Mouse (Mus musculus) embryonic facial prominence, embryonic 12.5 days (tissue): ENCODE results near the gene Irx5. TPM values are rescaled to one million over a fixed set of nuclear protein-coding genes. Genes with fewer than 3 reads are reported as not detected.

ENCODE experiments used
- ATAC-seq: fragments of 200-750 bp; cut with Nextera tagmentation; 2 replicates; pipeline ENCODE4 v1.8.0; 2017; ENCODE audit not compliant: insufficient number of reproducible peaks, insufficient read depth, low FRiP score, low TSS enrichment
- H3K27ac ChIP-seq: fragments of 300-500 bp; sonication (generic); 2 replicates; pipeline ENCODE4 v1.5.1; 2016; ENCODE audit warnings: mild to moderate bottlenecking
- H3K27me3 ChIP-seq: fragments of 300-500 bp; sonication (generic); 2 replicates; pipeline ENCODE4 v1.6.1; 2016; ENCODE audit warnings: mild to moderate bottlenecking, moderate library complexity
- H3K36me3 ChIP-seq: fragments of 300-500 bp; sonication (generic); 2 replicates; pipeline ENCODE4 v1.6.1; 2016; ENCODE audit warnings: mild to moderate bottlenecking
- H3K4me1 ChIP-seq: fragments of 300-500 bp; sonication (generic); 2 replicates; pipeline ENCODE4 v1.6.1; 2016
- H3K4me2 ChIP-seq: fragments of 300-500 bp; sonication (generic); replicated peaks from 2 replicates; pipeline ENCODE4 v1.6.1; 2016; ENCODE audit warnings: mild to moderate bottlenecking, moderate library complexity
- H3K4me3 ChIP-seq: fragments of 300-500 bp; sonication (generic); 2 replicates; pipeline ENCODE4 v1.5.1; 2016; ENCODE audit warnings: mild to moderate bottlenecking
- H3K9ac ChIP-seq: fragments of 300-500 bp; sonication (generic); 2 replicates; pipeline ENCODE4 v1.6.1; 2016; ENCODE audit warnings: mild to moderate bottlenecking, moderate library complexity
- H3K9me3 ChIP-seq: fragments of 300-500 bp; sonication (generic); 2 replicates; pipeline ENCODE4 v1.6.1; 2016; ENCODE audit warnings: mild to moderate bottlenecking, moderate library complexity
- WGBS: fragments of 180-500 bp; shearing (Covaris S2); methylation state at CpG from one replicate; pipeline ENCODE4 v1.1.7; 2016; 5-methylcytosine and 5-hydroxymethylcytosine counted together
- polyA plus RNA-seq: library from polyadenylated mRNA; unstranded; fragments of >200 nt; fragmentation: Nextera tagmentation; extraction: Ambion mirVana; gene quantifications from 2 replicates; pipeline ENCODE4 v1.2.1, GENCODE M21; 2016

Gene Irx5
- polyA plus RNA-seq, 1 experiment from 2014 or later, result 33.6 TPM

DNA sequence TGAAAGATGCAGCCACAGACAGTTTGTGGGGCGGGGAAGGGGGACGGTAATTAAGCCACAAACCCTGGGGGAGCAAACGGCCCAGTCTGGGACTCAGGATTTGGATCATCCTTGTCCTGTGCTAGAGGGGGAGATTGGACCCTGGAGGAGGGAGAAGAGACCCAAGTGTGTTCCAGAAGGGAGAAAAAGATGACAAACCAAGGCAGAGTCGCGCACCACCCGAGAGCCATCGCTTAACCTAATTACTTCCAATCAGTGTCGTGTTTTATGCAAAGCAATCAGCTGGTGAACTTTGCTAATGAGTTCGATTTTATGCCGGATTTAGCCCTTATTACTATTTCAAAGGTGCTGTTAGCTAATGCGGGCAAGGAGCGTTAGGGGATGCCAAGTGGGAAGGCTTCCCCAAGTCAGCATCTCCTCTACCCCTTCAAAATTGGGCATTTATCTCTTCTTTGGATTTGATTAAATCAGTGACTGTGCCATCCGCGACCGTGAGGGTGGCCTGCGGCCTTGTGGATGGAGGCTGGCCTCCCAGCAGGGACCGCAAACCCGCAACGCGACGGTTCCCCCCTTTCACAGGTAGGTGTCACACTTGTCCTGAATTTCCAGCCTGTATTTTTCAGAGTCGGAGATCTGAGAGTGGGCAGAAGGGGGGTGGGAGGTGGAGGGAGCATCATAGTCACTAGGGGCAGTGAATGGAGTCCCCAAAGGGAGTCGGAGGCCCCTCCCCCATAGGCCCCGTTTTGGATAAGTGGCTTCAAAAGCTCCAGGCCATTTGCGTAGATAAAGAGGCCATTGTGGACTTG is 4.3 kb downstream of the Irx5 start:
- Histone ChIP-seq H3K9me3 (no peaks in the 10 kb centered on the region), H3K9ac (peak overlapping the region; percentile 44; the same call in 1 of the 2 replicates), H3K4me1 (peaks cover 42% of the 10 kb centered on the region; the same call in 1 of the 2 replicates), H3K4me2 (peak overlapping the region; percentile 55), H3K36me3 (0 out of 2 replicates have a peak, but pooled peaks cover 3% of the 10 kb centered on the region), H3K27ac (peak overlapping the region; percentile 61), H3K27me3 (peaks cover 41% of the 10 kb centered on the region), H3K4me3 (peak overlapping the region; percentile 38)
- 3% methylated on average over 25 of the region's 25 CpGs for WGBS
- ATAC-seq, result no peak

DNA sequence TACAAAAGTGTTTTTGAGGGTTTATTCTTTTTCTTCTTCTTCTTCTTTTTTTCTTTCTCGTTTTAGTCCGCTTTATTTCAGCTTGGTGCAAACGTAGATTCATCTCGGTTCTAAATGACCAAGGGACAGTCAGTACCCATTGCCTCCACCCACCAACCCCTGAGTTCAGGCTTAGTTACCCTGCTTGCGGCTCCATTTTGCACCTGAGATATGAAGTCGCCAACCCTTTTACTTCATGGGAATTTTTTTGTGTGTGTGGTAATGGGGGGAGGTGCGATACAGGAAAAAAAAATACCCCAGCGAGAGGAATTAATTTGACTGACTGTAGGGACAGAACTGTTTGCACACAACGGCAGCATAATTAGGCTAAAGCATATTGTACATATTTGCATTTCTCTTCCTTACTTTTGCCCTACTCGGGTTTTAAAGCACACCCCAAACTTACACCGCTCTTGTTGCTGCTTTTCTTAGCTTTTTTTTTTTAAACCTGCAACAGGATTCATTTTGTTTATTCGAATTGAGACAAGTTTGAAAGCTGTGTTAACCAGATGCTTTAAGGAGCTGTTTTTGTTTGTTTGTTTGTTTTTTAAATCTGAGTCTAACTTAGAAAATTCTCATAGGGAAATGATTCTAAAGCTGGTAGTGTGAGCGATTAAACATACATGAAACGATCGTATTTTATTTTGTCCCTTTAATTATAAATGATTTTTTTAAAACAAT is 5.1 kb downstream of the Irx5 start:
- Histone ChIP-seq H3K9ac (peak overlapping the region; percentile 8; the same call in 1 of the 2 replicates), H3K4me1 (peaks cover 40% of the 10 kb centered on the region; the same call in 1 of the 2 replicates), H3K4me3 (peak overlapping the region; percentile 42), H3K9me3 (no peaks in the 10 kb centered on the region), H3K36me3 (0 out of 2 replicates have a peak, but pooled peaks cover 3% of the 10 kb centered on the region), H3K4me2 (peak overlapping the region; percentile 55), H3K27me3 (peaks cover 46% of the 10 kb centered on the region), H3K27ac (peak overlapping the region; percentile 61; the same call in 1 of the 2 replicates)
- 3% methylated on average over 15 of the region's 15 CpGs for WGBS
- ATAC-seq, result no peak

DNA sequence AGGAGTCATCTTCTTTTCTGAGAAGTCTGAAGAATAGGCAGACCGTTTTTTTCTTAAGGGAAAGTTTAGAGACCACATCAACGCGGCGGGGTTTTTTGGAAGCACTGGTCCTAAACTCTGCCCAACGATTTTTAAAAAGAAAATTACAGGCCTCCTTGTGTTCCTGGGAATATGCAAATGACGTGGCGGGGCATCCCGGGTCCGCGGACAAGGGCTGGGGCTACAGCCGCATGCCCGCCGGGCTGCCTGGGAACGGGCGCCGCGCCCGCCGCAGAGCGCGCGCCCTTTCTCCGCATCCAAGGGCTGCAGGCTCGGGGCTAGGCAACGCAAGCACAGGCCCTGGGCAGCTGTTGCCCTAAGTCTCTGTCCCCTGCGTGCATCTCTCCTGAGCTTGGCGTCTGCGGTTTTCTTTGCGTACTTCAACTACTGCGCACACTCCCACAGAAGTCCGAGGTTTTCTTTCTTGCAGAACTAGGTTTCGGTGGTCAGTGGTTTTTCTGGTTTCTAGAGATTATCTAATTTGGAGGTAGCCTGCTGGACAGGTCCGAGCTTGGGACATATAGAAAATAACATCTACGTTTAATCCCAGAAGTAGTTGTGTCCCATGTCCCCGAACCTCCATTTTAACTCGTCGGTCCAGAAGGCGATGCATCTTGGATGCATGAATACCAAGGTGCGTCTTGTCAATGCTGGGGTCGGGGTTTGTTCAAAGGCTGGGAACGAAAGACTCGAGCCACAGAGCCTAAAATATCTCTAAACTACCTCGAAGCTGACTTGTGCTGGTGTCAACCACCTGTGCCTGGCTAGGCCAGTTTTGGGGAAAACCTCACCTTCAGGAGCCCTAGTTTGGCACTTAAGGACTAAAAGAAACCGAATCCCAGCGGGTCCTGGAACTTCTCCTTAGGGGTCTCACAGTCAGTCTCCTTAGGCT is 6.1 kb downstream of the Irx5 start:
- Histone ChIP-seq H3K4me2 (peak overlapping the region; percentile 55), H3K4me1 (peaks cover 45% of the 10 kb centered on the region), H3K9ac (peak overlapping the region; percentile 63), H3K36me3 (0 out of 2 replicates have a peak, but pooled peaks cover 3% of the 10 kb centered on the region), H3K4me3 (peak overlapping the region; percentile 42), H3K9me3 (no peaks in the 10 kb centered on the region), H3K27ac (peak overlapping the region; percentile 57; the same call in 1 of the 2 replicates), H3K27me3 (peaks cover 52% of the 10 kb centered on the region)
- WGBS, result 4% methylated on average over 45 of the region's 45 CpGs
- ATAC-seq, result no peak

DNA sequence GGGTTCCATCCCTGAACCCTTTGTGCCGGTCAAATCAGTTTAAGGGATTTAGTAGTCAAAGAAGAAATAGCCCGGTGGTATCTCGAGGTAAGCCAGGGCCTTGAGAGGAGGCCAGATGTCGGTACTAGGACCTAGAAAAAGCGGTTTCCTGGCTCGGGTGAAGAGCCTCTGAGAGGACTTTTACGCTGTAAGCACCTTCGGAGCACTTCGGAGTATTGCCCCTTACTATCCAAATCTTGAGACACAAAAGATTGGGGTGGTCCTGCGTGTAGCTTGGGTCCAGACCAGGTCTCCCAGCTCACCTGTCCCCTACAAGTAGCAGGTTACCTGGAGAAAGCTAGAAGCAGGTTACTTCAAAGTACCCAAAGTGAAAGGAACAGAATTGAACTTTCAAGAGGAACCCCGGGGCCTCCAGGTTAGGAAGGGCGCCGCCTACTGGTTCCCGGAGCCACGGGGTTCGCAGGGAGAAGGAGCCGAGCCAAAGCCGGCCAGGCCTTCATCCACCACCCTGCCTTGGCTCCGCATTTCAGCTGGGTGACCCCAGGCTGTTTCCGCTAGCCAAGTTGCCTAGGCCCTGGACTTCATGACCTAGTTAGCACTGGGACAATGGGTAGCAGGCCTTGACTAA is 6.8 kb downstream of the Irx5 start:
- H3K4me1 ChIP-seq, result peaks cover 45% of the 10 kb centered on the region
- no peak for ATAC-seq
- H3K36me3 ChIP-seq, result 0 out of 2 replicates have a peak, but pooled peaks cover 3% of the 10 kb centered on the region
- 9% methylated on average over 20 of the region's 20 CpGs for WGBS
- H3K9me3 ChIP-seq, result no peaks in the 10 kb centered on the region
- peak overlapping the region; percentile 28 for H3K9ac ChIP-seq
- H3K27me3 ChIP-seq, result peaks cover 55% of the 10 kb centered on the region
- peak overlapping the region; percentile 55 for H3K4me2 ChIP-seq
- H3K27ac ChIP-seq, result peak overlapping the region; percentile 8; the same call in 1 of the 2 replicates
- peak overlapping the region; percentile 42 for H3K4me3 ChIP-seq

DNA sequence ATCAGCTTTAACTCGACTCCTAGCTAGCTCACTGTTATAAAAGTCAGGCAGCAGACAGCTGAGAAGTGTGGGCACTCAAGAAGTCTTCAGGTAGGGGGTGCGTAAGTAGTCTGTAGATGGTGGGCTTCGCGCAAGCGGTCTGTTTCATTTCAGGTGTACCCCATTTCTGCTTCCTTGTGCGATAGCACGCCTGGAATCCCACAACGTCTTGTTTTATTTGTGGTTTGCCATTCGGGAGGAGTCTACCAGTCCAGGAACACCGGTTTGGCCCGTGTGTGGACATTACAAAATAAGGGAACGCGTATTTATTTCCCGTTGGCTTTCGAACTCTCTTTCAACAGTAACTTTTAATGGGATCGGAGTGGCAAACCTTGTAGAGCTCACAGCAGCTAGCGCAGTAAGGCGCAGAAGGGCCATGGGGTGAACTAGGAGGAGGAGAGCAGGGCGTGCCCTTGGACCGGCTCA is 7.4 kb downstream of the Irx5 start:
- ATAC-seq, result no peak
- H3K36me3 ChIP-seq, result 0 out of 2 replicates have a peak, but pooled peaks cover 3% of the 10 kb centered on the region
- peak overlapping the region; percentile 8; the same call in 1 of the 2 replicates for H3K27ac ChIP-seq
- H3K4me2 ChIP-seq, result peak overlapping the region; percentile 55
- 21% methylated on average over 20 of the region's 20 CpGs for WGBS
- H3K27me3 ChIP-seq, result peaks cover 50% of the 10 kb centered on the region
- H3K4me3 ChIP-seq, result peak overlapping the region; percentile 42
- peak overlapping the region; percentile 28; the same call in 1 of the 2 replicates for H3K9ac ChIP-seq
- H3K9me3 ChIP-seq, result no peaks in the 10 kb centered on the region
- peaks cover 41% of the 10 kb centered on the region for H3K4me1 ChIP-seq

DNA sequence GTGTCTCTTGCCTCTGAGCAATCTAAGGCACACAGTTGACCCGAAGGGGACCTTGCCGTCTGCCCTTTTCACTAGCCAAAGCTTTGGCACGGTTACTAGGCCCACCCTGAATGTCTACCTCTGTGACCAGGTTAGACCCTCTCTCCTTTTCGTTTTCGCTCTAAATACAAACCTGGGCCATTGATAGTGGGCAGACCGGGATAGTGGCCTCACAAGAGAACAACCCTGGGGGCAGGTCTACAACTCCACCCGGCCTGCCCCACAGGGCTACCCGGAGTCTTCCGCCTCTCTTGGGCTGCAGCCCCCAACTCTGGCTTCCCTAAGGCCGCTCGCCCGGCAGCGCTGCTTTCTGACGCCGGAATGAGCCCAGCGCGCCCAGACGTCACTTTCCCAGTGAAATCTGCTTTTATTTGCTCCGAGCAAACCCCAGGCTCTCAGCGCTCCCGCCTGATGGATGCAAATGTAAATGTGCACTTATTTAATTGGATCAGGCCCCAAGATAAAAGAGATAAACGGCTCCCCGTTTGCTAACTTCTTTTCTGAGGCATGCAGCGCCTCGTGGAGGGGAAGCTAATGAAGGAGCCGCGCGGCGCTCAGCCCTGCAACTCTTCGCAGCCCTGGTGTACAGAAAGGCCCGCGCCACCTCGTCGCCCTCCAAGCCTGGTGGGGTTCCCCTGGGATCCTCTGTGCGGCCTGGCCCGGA is 8.0 kb downstream of the Irx5 start:
- H3K27ac ChIP-seq, result no peak overlapping the region
- peak overlapping the region; percentile 46 for H3K9ac ChIP-seq
- peak overlapping the region; percentile 22 for H3K4me3 ChIP-seq
- H3K27me3 ChIP-seq, result peaks cover 53% of the 10 kb centered on the region
- H3K36me3 ChIP-seq, result 0 out of 2 replicates have a peak, but pooled peaks cover 2% of the 10 kb centered on the region
- WGBS, result 2% methylated on average over 36 of the region's 36 CpGs
- no peaks in the 10 kb centered on the region for H3K9me3 ChIP-seq
- peaks cover 35% of the 10 kb centered on the region for H3K4me1 ChIP-seq
- peak overlapping the region; percentile 55 for H3K4me2 ChIP-seq
- ATAC-seq, result no peak; the same call in 1 of the 2 replicates

DNA sequence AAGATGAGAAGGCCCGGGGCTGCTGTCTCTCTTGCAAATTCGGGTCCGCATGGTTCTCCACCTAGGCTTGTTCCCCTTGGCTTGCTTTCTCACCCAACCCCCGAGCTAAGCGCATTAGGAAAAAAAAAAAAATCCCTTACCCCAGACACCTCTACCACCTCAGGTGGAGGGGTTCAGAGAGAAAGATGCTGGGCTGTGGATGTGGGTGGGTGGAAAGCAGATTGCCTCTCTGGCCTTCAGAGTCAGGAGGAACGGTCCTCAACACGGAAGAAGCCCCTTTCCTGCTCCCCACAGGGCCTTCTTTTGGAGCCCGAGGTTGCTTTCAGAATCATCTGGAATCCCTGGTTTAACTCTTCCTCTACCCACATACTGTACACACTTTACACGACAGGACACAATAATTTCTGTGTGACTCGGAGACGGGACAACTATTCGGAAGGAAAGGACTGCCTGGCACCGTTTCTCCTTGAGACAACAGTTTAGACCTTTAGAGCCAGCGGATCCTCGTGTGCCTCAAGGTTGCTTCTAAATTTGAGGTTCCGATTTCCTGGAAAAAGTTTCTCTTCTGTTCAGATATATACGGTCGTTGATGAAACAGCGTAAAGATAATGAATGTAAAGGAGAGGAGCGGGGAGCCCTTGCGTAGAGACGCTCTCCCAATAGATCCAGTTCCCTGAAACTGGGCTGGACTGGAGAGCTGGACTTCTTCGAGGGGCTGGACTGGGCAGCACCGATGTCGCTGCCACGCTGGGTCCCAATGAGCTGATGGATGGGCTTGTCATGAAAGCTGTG is 8.7 kb downstream of the Irx5 start:
- peaks cover 53% of the 10 kb centered on the region for H3K27me3 ChIP-seq
- WGBS, result 16% methylated on average over 26 of the region's 26 CpGs
- H3K4me3 ChIP-seq, result peak overlapping the region; percentile 22
- peaks cover 32% of the 10 kb centered on the region for H3K4me1 ChIP-seq
- no peaks in the 10 kb centered on the region for H3K9me3 ChIP-seq
- H3K27ac ChIP-seq, result no peak overlapping the region
- H3K36me3 ChIP-seq, result no peaks in the 10 kb centered on the region
- H3K4me2 ChIP-seq, result peak overlapping the region; percentile 55
- no peak overlapping the region for H3K9ac ChIP-seq
- ATAC-seq, result no peak

DNA sequence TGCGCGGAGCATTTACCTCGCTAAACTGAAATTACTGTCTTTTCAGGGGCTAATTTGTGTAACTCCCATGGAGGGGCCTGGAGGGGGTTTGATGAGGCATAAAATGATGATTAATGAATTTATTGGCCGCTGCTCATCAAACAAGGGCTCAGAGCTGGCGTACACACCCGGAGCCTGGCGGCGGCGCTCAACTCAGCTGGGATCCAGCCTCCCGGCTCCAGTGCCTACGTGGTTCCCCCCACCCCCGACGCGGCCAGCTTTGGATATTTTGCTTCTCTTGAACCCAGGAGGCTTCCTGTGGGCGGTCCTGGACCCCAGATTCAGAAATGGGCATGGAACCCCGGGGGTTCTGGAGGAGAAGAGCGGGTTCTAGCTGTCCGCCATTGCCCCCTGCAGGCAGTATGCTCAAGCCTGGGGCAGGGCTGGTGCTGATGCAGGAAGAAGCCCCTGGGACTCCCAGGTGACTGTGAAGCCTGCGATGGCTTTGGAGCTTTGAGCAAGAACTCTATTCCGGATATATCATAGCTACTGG is 9.4 kb downstream of the Irx5 start:
- Histone ChIP-seq H3K27me3 (peaks cover 48% of the 10 kb centered on the region), H3K27ac (no peak overlapping the region), H3K4me1 (peaks cover 32% of the 10 kb centered on the region), H3K36me3 (no peaks in the 10 kb centered on the region), H3K4me3 (peak overlapping the region; percentile 6; the same call in 1 of the 2 replicates), H3K4me2 (peak overlapping the region; percentile 16), H3K9ac (no peak overlapping the region), H3K9me3 (no peaks in the 10 kb centered on the region)
- WGBS, result 12% methylated on average over 20 of the region's 20 CpGs
- ATAC-seq, result no peak

DNA sequence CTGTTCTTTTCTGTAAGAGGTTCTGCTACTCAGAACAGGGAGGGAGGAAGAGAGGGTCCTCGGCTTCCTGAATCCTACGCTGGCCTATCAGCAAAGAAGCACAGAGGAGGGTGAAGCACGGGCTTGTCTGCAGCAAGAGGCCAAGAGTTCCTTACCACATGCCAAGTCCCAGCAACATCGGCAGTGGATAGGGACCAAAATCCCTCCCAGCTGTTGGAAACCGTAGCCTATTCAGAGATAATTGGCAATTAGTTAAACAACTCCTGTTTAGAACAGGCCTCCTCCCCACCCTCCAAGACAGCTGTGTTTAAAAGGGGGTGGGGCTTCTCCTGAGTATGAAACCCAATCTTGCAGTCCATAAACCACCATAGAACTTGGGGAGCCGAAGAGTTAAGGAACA is 22.1 kb downstream of the Irx5 start:
- no peaks in the 10 kb centered on the region for H3K36me3 ChIP-seq
- no peaks in the 10 kb centered on the region for H3K9me3 ChIP-seq
- no peak overlapping the region for H3K4me3 ChIP-seq
- no peak overlapping the region for H3K9ac ChIP-seq
- no peak overlapping the region for H3K4me2 ChIP-seq
- 0 out of 2 replicates have a peak, but pooled peaks have one; percentile 42 for ATAC-seq
- H3K27ac ChIP-seq, result no peak overlapping the region
- WGBS, result 14% methylated on average over 6 of the region's 6 CpGs
- peaks cover 16% of the 10 kb centered on the region; the same call in 1 of the 2 replicates for H3K27me3 ChIP-seq
- peaks cover 8% of the 10 kb centered on the region; the same call in 1 of the 2 replicates for H3K4me1 ChIP-seq
